Mouse (Mus musculus) CH12.LX (cell line): ENCODE measurements around the gene Klf3.

Source experiments
- BHLHE40 ChIP-seq: IDR thresholded peaks from 2 replicates; pipeline ENCODE4 v1.6.1; 2011; ENCODE audit warnings: mild to moderate bottlenecking, low read depth, low read length, improper control_type of control experiment
- CTCF ChIP-seq, 2 experiments: IDR thresholded peaks in 1 of 2; conservative IDR thresholded peaks in 1 of 2; 2 replicates each; pipeline ENCODE4 v1.5.1; 2011 to 2012; ENCODE audit warnings: low read depth in 2 of 2, low read length in 2 of 2, improper control_type of control experiment in 1 of 2, inconsistent platforms in 1 of 2, mild to moderate bottlenecking in 1 of 2, moderate library complexity in 1 of 2
- E2F4 ChIP-seq: IDR thresholded peaks from 2 replicates; pipeline ENCODE4 v1.6.1; 2011; ENCODE audit warnings: low read depth, low read length, improper control_type of control experiment; ENCODE audit not compliant: insufficient replicate concordance
- MAFK ChIP-seq: IDR thresholded peaks from 2 replicates; pipeline ENCODE4 v1.6.1; 2011; ENCODE audit warnings: low read length, improper control_type of control experiment; ENCODE audit not compliant: insufficient replicate concordance
- POLR2A ChIP-seq: IDR thresholded peaks from 2 replicates; pipeline ENCODE4 v1.6.1; 2011; ENCODE audit warnings: low read depth, mild to moderate bottlenecking, improper control_type of control experiment, low read length
- SIN3A ChIP-seq: IDR thresholded peaks from 2 replicates; pipeline ENCODE4 v1.6.1; 2012; ENCODE audit warnings: low read length, improper control_type of control experiment, inconsistent platforms
- SMC3 ChIP-seq: IDR thresholded peaks from 2 replicates; pipeline ENCODE4 v1.6.1; 2011; ENCODE audit warnings: low read depth, low read length, improper control_type of control experiment
- ZMIZ1 ChIP-seq: IDR thresholded peaks from 2 replicates; pipeline ENCODE4 v1.6.1; 2012; ENCODE audit warnings: low read depth, mild to moderate bottlenecking, inconsistent platforms, low read length, improper control_type of control experiment

- TF ChIP-seq CTCF (conservative IDR thresholded peaks at IDR 0.05 in 1 of 2, IDR thresholded peaks at IDR 0.05 in 1 of 2; ENCODE audit: low read depth in 2 of 2, low read length in 2 of 2) (no peak), ZMIZ1 (no peak), SMC3 (no peak), E2F4 (no peak), SIN3A (no peak), MAFK (no peak), BHLHE40 (no peak), POLR2A (no peak)
Measured at GRCm38 (mm10) chr5:64816974-64817296, 13.7 kb downstream of the Klf3 start.
